Mouse (Mus musculus) liver, adult 2 months (tissue): ENCODE data around the gene Ndufa12. TPM values are rescaled to one million over a fixed set of nuclear protein-coding genes. Genes with fewer than 3 reads are reported as not detected.

ENCODE experiments used
- DNase-seq: peaks from one replicate; pipeline ENCODE4 v3.0.0-alpha.2; 2011; ENCODE audit warnings: low read depth, low spot score; ENCODE audit errors: extremely low read depth
- H3K27ac ChIP-seq: fragments of 200-500 bp; replicated peaks from 2 replicates; pipeline ENCODE4 v1.5.1; 2012; ENCODE audit warnings: low read depth, mild to moderate bottlenecking, control low read depth, inconsistent platforms, low read length; ENCODE audit not compliant: insufficient read depth
- H3K27me3 ChIP-seq: fragments of 200-500 bp; 2 replicates; pipeline ENCODE4 v1.6.1; 2012; ENCODE audit warnings: mild to moderate bottlenecking, moderate library complexity, low read length, inconsistent platforms; ENCODE audit not compliant: control insufficient read depth, insufficient read depth
- H3K36me3 ChIP-seq: fragments of 200-500 bp; 2 replicates; pipeline ENCODE4 v1.6.1; 2012; ENCODE audit warnings: low read length, inconsistent platforms; ENCODE audit not compliant: control insufficient read depth, insufficient read depth
- H3K4me1 ChIP-seq: fragments of 200-500 bp; 2 replicates; pipeline ENCODE4 v1.6.1; 2011; ENCODE audit warnings: low read length; ENCODE audit not compliant: control insufficient read depth, insufficient read depth
- H3K4me3 ChIP-seq: fragments of 200-500 bp; 2 replicates; pipeline ENCODE4 v1.5.1; 2011; ENCODE audit warnings: low read depth, mild to moderate bottlenecking, control low read depth, low read length, moderate library complexity; ENCODE audit not compliant: insufficient read depth
- H3K79me2 ChIP-seq: fragments of 200-500 bp; 2 replicates; pipeline ENCODE4 v1.6.1; 2012; ENCODE audit warnings: inconsistent platforms, mild to moderate bottlenecking, low read length, moderate library complexity; ENCODE audit not compliant: control insufficient read depth, insufficient read depth
- H3K9ac ChIP-seq: fragments of 200-500 bp; 2 replicates; pipeline ENCODE4 v1.6.1; 2012; ENCODE audit warnings: low read depth, mild to moderate bottlenecking, control low read depth, inconsistent platforms, low read length
- CTCF ChIP-seq: fragments of 200-500 bp; IDR thresholded peaks from 2 replicates; pipeline ENCODE4 v1.5.1; 2011; ENCODE audit warnings: low read depth, low read length, control low read depth
- POLR2A ChIP-seq: fragments of 200-500 bp; IDR thresholded peaks from 2 replicates; pipeline ENCODE4 v1.6.1; 2011; ENCODE audit warnings: low read length, control low read depth; ENCODE audit not compliant: insufficient read depth; ENCODE audit errors: extremely low read depth
- WGBS: fragments of 180-500 bp; shearing (Covaris S2); methylation state at CpG from one replicate; pipeline ENCODE4 v1.1.7; 2018; 5-methylcytosine and 5-hydroxymethylcytosine counted together
- polyA plus RNA-seq: library from polyadenylated mRNA; depleted of rRNA; stranded (reverse); fragments of >200 nt; gene quantifications from 2 replicates; pipeline ENCODE4 v1.2.3, GENCODE M21; 2012; rRNA removed
- total RNA-seq: library from RNA; depleted of rRNA; stranded (reverse); fragments of >200 nt; gene quantifications from 2 replicates; pipeline ENCODE4 v1.2.3, GENCODE M21; 2014; rRNA removed

The Ndufa12 gene
- total and polyA plus RNA-seq, 2 experiments: 74.6 to 237 TPM

GRCm38 (mm10) chr10:94265656-94266542 is 67.4 kb downstream of the Ndufa12 start:
- H3K9ac ChIP-seq: no peak overlapping the region
- 78% methylated on average over 17 of the region's 17 CpGs for WGBS
- DNase-seq: no peak

More at GRCm38 (mm10) chr10:94265656-94266542, 67.4 kb downstream of the Ndufa12 start:
- H3K36me3 ChIP-seq: no peaks in the 10 kb centered on the region
- H3K4me3 ChIP-seq: no peak overlapping the region
- 0 out of 2 replicates have a peak, but pooled peaks cover 2% of the 10 kb centered on the region for H3K27me3 ChIP-seq
- H3K4me1 ChIP-seq: no peaks in the 10 kb centered on the region
- H3K79me2 ChIP-seq: no peaks in the 10 kb centered on the region
- H3K27ac ChIP-seq: no peak overlapping the region
- no peak for TF ChIP-seq POLR2A
- no peak for TF ChIP-seq CTCF

Other genes with a start within 250 kb of the Ndufa12 start
- gene Vezt, start 162.9 kb upstream of the Ndufa12 start, total RNA-seq: 9.2 and 11.7 TPM in 2 replicates
- 6.4 and 6.5 TPM in 2 replicates for gene Vezt, start 162.9 kb upstream of the Ndufa12 start, polyA plus RNA-seq
- 17.2 and 17.8 TPM in 2 replicates for gene Fgd6, start 162.7 kb upstream of the Ndufa12 start, total RNA-seq
- 4.2 and 4.7 TPM in 2 replicates for gene Fgd6, start 162.7 kb upstream of the Ndufa12 start, polyA plus RNA-seq
- 6.4 and 8.3 TPM in 2 replicates for gene Nr2c1, start 50.7 kb upstream of the Ndufa12 start, total RNA-seq
- gene Nr2c1, start 50.7 kb upstream of the Ndufa12 start, polyA plus RNA-seq: 3.4 and 3.7 TPM in 2 replicates
- gene Gm4792, start 100.0 kb downstream of the Ndufa12 start, total RNA-seq: not detected in 2 replicates
- not detected in 2 replicates for gene Gm4792, start 100.0 kb downstream of the Ndufa12 start, polyA plus RNA-seq
- gene Tmcc3, start 113.2 kb downstream of the Ndufa12 start, total RNA-seq: 6.0 and 7.9 TPM in 2 replicates
- gene Tmcc3, start 113.2 kb downstream of the Ndufa12 start, polyA plus RNA-seq: 3.2 and 3.8 TPM in 2 replicates